Mouse (Mus musculus): ENCODE measurements around the gene Tulp4.

The Tulp4 gene

DNA sequence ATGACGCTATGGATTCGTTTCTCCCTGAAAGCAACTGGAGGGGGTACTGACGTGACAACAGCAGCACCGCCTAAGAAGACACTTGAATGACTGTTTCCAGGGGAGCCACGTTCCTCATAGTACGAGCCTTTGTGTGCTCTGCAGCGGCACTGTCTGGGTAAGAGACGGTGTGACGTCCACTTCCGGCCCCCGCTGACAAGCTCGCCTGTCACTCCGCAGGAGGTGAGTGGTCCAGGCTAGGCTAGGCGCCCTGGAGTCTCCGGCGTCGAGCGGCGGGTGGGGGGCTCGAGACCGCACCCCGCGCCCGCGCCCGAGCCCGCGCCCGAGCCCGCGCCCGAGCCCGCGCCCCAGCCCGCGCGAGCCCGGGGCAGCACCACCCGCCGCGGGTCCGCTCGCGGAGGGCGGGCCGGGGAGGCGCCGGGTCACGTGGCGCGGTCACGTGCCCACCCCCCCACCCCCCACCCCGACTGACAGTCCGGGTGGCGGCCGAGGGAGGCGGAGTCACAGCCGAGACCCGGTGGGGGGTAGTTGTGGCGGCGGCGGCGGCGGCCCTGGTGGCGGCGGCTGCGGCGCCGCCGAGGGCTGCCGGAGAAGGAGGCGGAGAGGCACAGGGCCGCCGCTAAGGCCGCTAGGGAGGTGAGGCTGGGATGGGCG is at the start of gene Tulp4:
Tulp4 (plus strand) TSS at position 77 of the 654 bp plus-strand sequence.
- under 1% methylated on average over 68 of the region's 76 CpGs for WGBS

DNA sequence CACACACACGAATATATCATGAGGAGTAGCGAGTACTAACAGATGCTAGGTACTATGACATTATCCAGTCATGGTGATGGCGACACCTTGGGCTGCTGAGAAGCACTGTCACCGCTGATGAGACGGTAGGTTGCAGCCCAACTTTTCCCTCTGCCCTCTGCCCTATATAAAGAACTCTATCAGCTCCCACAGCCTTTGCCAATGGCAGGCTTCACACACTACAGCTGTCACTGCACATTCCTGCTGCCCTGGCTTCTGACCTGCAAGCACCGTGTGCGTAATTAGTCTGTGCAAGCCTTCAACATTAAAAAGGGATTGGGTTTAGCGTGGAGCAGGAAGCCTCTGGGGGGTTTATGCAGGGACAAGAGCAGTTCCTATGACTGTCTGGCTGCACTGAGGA is 43.4 kb upstream of the Tulp4 start:
- 93% methylated on average over 8 of the region's 8 CpGs for WGBS

- 96% methylated on average over 5 of the region's 5 CpGs for WGBS
Measured at GRCm38 (mm10) chr17:6063532-6063931, 42.7 kb upstream of the Tulp4 start.

DNA sequence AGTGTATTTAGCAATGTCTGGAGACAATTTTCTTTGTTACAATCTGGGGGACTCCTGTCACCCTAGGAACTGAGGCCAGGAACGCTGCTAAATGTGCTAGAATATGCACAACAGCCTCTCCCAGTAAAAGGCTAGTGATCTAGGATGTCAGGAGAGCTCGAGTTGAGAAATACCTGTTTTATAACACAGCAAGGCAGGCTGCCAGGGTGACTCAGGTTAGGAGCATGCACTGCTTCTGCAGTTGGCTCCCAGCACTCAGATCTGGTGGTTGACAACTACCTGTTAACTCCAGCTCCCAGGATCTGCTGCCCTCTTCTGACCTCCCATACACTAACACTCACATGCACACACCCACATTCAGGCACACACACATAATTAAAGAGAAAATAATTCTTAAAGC is 40.2 kb upstream of the Tulp4 start:
- 85% methylated on average over 2 of the region's 2 CpGs for WGBS

DNA sequence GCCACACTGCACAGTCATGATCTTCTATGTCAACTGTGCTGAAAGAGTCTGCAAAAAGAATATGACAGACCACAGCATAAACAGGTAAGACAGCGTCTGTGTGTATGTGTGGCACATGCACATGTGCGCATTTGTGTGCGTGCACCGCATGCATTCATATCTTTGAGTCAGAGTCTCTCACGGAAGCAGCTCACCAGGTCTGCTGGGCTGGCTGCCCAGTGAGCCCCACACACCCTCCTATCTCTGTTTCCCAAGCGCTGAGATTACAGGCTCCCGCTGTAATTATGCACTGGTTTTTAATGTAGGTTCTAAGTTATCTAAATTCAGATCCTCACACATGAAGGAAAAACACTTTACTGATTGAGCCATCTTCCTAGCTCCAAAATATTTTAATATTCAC is 38.6 kb upstream of the Tulp4 start:
- 90% methylated on average over 7 of the region's 7 CpGs for WGBS

- 85% methylated on average over 6 of the region's 6 CpGs for WGBS
Measured at GRCm38 (mm10) chr17:6069866-6070265, 36.4 kb upstream of the Tulp4 start.

DNA sequence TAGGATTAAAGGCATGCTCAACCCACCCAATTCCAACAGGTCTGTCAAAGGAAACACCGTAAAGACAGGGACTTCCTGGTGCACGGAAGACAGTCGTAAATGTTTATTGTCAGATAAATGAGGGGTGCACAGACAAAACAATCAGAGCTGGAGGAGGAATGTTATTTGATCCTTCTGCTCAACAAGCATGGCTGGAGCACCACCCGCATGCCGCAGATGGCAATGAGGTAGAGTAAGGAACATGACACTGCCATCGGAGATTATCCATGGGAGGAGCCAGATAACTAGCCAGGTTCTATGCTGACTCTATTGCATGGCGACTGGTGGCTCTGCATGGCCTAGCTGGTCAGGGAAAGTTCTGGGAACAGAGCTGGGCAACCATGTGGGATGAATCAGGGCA is 32.8 kb upstream of the Tulp4 start:
- WGBS = 89% methylated on average over 7 of the region's 7 CpGs

GRCm38 (mm10) chr17:6079287-6080122 is 26.7 kb upstream of the Tulp4 start, which contains the start of the genes Serac1 and Gtf2h5:
TSS of gene Serac1 (minus strand) at chr17:6079741.
TSS of gene Gtf2h5 (plus strand) at chr17:6079786.
- WGBS = under 1% methylated on average over 70 of the region's 70 CpGs

DNA sequence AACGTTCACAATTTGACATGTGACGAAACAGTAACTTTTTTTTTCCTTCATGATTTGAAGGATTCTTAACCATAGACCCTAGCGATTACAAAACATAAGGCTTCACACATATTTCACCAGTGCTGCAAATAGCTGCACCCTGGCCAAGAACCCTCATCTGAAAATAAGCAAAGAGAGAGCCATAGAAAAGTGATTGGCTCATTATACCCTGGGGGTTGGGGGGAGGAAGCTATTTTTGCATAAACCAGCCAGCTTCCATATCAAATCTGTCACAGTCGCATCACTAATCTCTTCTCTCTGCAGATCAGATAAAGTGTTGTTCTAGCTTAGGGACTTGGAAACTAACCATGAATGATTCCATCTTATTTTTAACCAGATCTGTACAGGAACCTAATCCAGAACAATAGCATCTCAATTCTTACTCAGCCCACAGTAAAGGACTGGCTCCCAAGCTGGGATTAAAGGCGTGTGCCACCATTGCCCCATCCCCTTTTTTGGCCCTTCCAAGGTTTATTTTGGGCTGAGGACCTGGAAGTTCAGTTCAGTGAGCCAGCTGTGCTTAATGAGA is 22.8 kb upstream of the Tulp4 start:
- WGBS = 51% methylated on average over 5 of the region's 5 CpGs

- WGBS = 91% methylated on average over 6 of the region's 6 CpGs
Measured at GRCm38 (mm10) chr17:6091604-6092003, 14.6 kb upstream of the Tulp4 start.

DNA sequence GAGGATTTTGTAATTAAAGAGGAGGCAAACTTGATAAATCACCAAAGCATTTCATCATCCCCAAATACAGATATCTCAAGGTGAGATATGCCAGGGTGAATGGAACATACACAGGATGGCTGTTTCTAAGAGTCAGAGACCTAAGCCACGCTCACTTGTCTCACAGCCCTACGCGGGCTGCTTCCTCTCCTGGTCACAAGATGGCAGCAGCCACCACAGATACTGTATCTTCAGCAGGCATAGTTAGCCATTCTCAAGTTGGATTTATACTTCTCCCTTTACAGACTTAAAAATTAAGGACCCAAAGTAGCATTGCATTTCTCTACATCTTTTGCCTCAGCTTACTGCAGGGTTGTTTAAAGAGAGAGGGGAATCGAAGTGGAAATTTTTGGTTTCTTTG is 8.4 kb upstream of the Tulp4 start:
- WGBS = 26% methylated on average over 4 of the region's 4 CpGs

GRCm38 (mm10) chr17:6102287-6102686 is 4.0 kb upstream of the Tulp4 start:
- 96% methylated on average over 3 of the region's 3 CpGs for WGBS

DNA sequence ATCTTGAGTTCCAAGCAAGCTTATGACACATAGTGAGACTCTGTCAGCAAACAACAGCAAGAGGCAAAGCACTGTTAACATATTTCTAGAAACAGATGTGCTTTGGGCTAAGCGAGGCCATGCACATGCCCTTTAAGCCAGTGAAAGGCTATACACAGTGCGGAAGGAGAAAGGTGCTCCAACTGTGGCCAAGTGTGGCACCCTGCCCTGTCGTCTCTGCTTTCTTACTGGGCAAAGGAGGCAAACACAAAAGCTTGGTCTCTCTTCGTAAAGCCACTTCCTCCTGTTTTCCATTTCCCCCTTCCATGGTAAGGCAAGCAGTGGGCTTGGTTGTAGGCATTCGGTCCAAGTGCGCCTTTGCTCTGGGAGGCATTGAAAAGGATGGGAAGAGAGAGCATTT is 2.7 kb upstream of the Tulp4 start:
- 65% methylated on average over 6 of the region's 6 CpGs for WGBS

DNA sequence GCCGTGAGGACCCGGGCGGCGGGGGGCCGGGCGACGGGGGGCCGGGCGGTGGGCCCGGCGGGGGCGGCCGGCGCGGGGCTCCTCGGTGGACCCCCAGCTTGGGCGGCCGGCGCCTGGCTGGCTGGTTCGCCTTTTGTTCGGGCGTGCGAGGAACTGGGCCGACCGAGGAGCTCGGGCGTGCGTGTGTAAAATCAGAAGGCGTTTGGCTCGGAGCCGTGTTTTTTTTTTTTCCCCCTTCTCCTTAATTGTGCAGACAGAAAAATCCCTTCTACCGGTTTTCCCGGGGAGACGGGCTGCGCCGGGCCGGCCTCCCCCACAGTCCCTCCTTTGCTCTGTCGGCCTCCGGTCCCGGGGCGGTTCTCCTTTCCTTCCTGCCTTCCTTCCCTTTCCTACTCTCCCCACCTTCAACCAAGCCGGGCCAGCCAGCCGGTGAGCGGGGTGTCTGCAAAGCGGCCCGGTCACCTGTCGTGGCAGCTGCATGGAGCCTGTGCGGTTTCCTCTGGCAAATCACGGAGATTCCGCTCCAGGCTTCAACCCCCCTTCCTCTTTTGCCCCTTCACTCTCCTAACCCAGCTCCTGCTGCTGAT is 871 bp downstream of the Tulp4 start:
- under 1% methylated on average over 47 of the region's 50 CpGs for WGBS

DNA sequence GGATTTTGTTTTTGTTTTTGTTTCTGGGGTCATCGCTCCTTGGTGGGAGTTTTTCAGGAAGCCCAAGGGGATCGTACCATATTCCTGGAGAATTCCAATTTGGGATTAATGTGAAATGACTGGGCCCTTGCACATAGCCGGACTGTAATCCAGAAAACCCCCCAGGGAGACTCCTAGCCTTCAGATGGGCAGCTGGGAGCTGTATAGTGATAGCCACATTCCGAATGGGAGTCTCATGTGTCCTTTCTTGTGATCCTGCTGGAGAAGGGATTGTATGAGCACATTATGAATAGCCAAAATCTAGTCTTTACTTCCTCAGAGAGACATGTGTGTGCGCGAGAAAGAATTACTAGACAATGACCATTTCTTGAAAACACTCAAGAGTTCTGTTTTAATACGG is 1.9 kb downstream of the Tulp4 start:
- WGBS = 21% methylated on average over 7 of the region's 7 CpGs

- WGBS = 78% methylated on average over 3 of the region's 3 CpGs
Measured at GRCm38 (mm10) chr17:6110956-6111355, 4.7 kb downstream of the Tulp4 start.

DNA sequence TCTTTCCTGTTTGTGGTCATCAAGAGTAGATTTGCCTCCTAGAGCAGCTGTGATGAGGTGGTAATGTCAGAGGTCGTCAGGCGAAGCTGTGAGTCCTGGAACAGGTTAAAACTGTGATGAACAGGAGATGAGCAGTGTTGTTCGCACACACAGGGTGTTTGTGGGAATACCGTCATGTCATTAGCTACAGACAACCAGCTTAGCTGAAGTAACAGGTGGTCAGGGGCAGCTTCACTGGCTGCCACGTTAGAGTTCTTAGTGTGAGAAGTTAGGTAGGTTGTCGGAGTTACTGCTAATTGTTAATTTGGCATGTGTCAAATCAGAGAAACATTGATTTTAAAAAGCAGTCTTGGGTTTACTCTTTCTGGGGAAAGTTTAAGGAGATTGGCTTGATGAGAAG is 7.4 kb downstream of the Tulp4 start:
- WGBS = 78% methylated on average over 6 of the region's 6 CpGs

- 95% methylated on average over 9 of the region's 9 CpGs for WGBS
Measured at GRCm38 (mm10) chr17:6115085-6115484, 8.8 kb downstream of the Tulp4 start.

DNA sequence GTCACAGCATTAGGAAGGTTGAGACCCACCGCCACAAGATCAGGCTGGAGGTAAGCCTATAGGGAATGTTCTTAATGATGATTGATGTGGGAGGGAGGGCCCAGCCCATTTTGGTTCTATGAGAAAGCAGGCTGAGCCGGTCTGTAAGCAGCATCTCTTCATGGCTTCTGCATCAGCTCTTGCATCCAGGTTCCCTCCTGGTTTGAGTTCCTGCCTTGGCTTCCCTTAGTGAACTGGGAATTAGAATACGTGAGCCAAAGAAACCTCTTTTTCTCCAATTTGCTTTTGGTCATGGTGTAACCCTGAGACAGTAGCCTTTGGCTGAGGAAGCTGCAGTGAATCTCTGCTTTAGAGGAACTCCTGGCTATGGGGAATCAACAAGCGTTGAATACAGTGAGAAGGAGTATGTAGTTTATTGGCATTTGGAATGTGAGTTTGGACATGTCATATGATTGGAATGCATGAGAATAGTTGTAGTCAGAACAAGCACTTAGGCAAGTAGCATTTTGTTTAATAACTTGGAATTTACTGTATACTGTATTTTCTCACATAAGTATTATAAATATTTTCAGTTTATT is 11.0 kb downstream of the Tulp4 start:
- WGBS = 79% methylated on average over 4 of the region's 4 CpGs

GRCm38 (mm10) chr17:6117917-6118316 is 11.7 kb downstream of the Tulp4 start:
- WGBS = 74% methylated on average over 3 of the region's 3 CpGs

DNA sequence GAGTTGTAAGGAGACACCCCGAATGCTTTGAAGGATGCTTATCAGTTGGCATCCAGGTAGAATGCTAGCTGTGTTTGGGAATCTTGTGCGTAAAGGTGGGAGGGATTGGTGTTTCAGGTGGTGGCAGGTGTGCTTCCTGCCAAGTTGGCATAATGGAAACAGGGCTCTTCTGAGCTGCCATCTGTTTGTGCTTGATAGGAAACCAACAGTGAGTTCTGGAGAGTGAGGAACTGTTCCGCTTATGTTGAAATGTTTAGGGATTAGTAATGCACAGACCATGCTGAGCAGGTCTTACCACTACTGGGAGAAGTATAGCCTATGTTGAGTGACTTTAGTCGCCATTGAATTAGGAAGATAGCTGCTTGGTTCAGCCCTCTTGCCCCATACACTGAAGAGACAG is 12.6 kb downstream of the Tulp4 start:
- 76% methylated on average over 4 of the region's 4 CpGs for WGBS

GRCm38 (mm10) chr17:6123776-6124175 is 17.5 kb downstream of the Tulp4 start:
- 56% methylated on average over 4 of the region's 4 CpGs for WGBS
